Mouse (Mus musculus) heart, postnatal 0 days (tissue): Measurements from ENCODE around the gene Cdkn1a. TPM values are rescaled to one million over a fixed set of nuclear protein-coding genes. Genes with fewer than 3 reads are reported as not detected.

ENCODE experiments used
- ATAC-seq: fragments of 200-750 bp; cut with Nextera tagmentation; 2 replicates; pipeline ENCODE4 v1.8.0; 2017; ENCODE audit warnings: low read depth, moderate number of reproducible peaks, moderate library complexity; ENCODE audit not compliant: insufficient read depth
- DNase-seq: peaks from one replicate; pipeline ENCODE4 v3.0.0-alpha.2; 2016; ENCODE audit warnings: low spot score
- H3K27ac ChIP-seq: fragments of 300-500 bp; sonication (generic); 2 replicates; pipeline ENCODE4 v1.5.1; 2014; ENCODE audit warnings: low read depth, mild to moderate bottlenecking
- H3K27me3 ChIP-seq: fragments of 300-500 bp; sonication (generic); 2 replicates; pipeline ENCODE4 v1.6.1; 2014; ENCODE audit warnings: low read length, mixed read lengths; ENCODE audit not compliant: control insufficient read depth, insufficient read depth
- H3K36me3 ChIP-seq: fragments of 300-500 bp; sonication (generic); replicated peaks from 2 replicates; pipeline ENCODE4 v1.6.1; 2014; ENCODE audit warnings: low read length, mixed read lengths; ENCODE audit not compliant: control insufficient read depth, insufficient read depth
- H3K4me1 ChIP-seq: fragments of 300-500 bp; sonication (generic); 2 replicates; pipeline ENCODE4 v1.6.1; 2014; ENCODE audit warnings: antibody characterized with exemption; ENCODE audit not compliant: control insufficient read depth, insufficient read depth
- H3K4me2 ChIP-seq: fragments of 300-500 bp; sonication (generic); 2 replicates; pipeline ENCODE4 v1.6.1; 2014; ENCODE audit warnings: low read depth, mild to moderate bottlenecking, low read length, moderate library complexity
- H3K4me3 ChIP-seq: fragments of 300-500 bp; sonication (generic); 2 replicates; pipeline ENCODE4 v1.5.1; 2014; ENCODE audit warnings: low read depth, low read length
- H3K9ac ChIP-seq: fragments of 300-500 bp; sonication (generic); replicated peaks from 2 replicates; pipeline ENCODE4 v1.6.1; 2014; ENCODE audit warnings: low read depth, low read length, mixed read lengths
- H3K9me3 ChIP-seq: fragments of 300-500 bp; sonication (generic); replicated peaks from 2 replicates; pipeline ENCODE4 v1.6.1; 2016; ENCODE audit warnings: low read length; ENCODE audit not compliant: control insufficient read depth
- CTCF ChIP-seq: IDR thresholded peaks from 2 replicates; pipeline ENCODE4 v1.5.1; 2016; ENCODE audit warnings: antibody characterized with exemption, control low read depth, low read depth
- EP300 ChIP-seq: IDR thresholded peaks from 2 replicates; pipeline ENCODE4 v1.6.1; 2016; ENCODE audit warnings: antibody characterized with exemption, low read depth
- WGBS: fragments of 180-500 bp; shearing (Covaris S2); extraction: QIAGEN DNeasy Blood & Tissue Kit; methylation state at CpG from one replicate; pipeline ENCODE4 v1.1.7; 2014; 5-methylcytosine and 5-hydroxymethylcytosine counted together
- polyA plus RNA-seq: library from polyadenylated mRNA; unstranded; fragments of >200 nt; fragmentation: Nextera tagmentation; extraction: Ambion mirVana; gene quantifications from 2 replicates; pipeline ENCODE4 v1.2.1, GENCODE M21; 2015
- total RNA-seq: library from RNA; depleted of rRNA; stranded (reverse); fragments of >200 nt; gene quantifications from 2 replicates; pipeline ENCODE4 v1.2.3, GENCODE M21; 2014; ENCODE audit warnings: low replicate concordance

Cdkn1a gene
- total and polyA plus RNA-seq, 2 experiments from 2014 or later: 16.7 to 48.2 TPM

- Histone ChIP-seq H3K27ac (no peak overlapping the region), H3K27me3 (no peaks in the 10 kb centered on the region), H3K9me3 (no peaks in the 10 kb centered on the region), H3K4me2 (no peak overlapping the region), H3K36me3 (no peaks in the 10 kb centered on the region), H3K4me1 (peaks cover 15% of the 10 kb centered on the region), H3K9ac (no peak overlapping the region), H3K4me3 (no peak overlapping the region)
- WGBS: 63% methylated on average over 5 of the region's 5 CpGs
- DNase-seq: peak; percentile 2
- TF ChIP-seq EP300 (no peak), CTCF (no peak)
- no peak for ATAC-seq
Measured at GRCm38 (mm10) chr17:29055586-29055985, 35.2 kb upstream of the Cdkn1a start.

GRCm38 (mm10) chr17:29056207-29056606 is 34.6 kb upstream of the Cdkn1a start:
- Histone ChIP-seq H3K9me3 (no peaks in the 10 kb centered on the region), H3K36me3 (no peaks in the 10 kb centered on the region), H3K4me3 (no peak overlapping the region), H3K27me3 (no peaks in the 10 kb centered on the region), H3K27ac (no peak overlapping the region), H3K4me2 (peak overlapping the region; percentile 40; the same call in 1 of the 2 replicates), H3K9ac (no peak overlapping the region; the same call in 1 of the 2 replicates), H3K4me1 (peaks cover 9% of the 10 kb centered on the region)
- TF ChIP-seq CTCF (no peak), EP300 (no peak)
- ATAC-seq (no peak), DNase-seq (peak; percentile 5)
- 40% methylated on average over 7 of the region's 7 CpGs for WGBS

- DNase-seq (peak; percentile 5), ATAC-seq (no peak)
- Histone ChIP-seq H3K4me1 (peaks cover 9% of the 10 kb centered on the region), H3K9ac (no peak overlapping the region), H3K27ac (no peak overlapping the region), H3K4me3 (no peak overlapping the region), H3K36me3 (no peaks in the 10 kb centered on the region), H3K27me3 (no peaks in the 10 kb centered on the region), H3K9me3 (no peaks in the 10 kb centered on the region), H3K4me2 (peak overlapping the region; percentile 40)
- no peak for TF ChIP-seq EP300
- no peak for TF ChIP-seq CTCF
- whole genome bisulfite sequencing: 29% methylated on average over 8 of the region's 8 CpGs
Measured at GRCm38 (mm10) chr17:29056699-29057151, 34.1 kb upstream of the Cdkn1a start.

GRCm38 (mm10) chr17:29057361-29057890 is 33.4 kb upstream of the Cdkn1a start:
- H3K9me3 ChIP-seq: no peaks in the 10 kb centered on the region
- H3K9ac ChIP-seq: no peak overlapping the region
- H3K4me1 ChIP-seq: peaks cover 11% of the 10 kb centered on the region
- no peak overlapping the region for H3K4me3 ChIP-seq
- no peak overlapping the region for H3K27ac ChIP-seq
- WGBS: 86% methylated on average over 11 of the region's 11 CpGs
- DNase-seq (no peak), ATAC-seq (no peak)
- no peaks in the 10 kb centered on the region for H3K36me3 ChIP-seq
- H3K27me3 ChIP-seq: no peaks in the 10 kb centered on the region
- H3K4me2 ChIP-seq: no peak overlapping the region
- TF ChIP-seq EP300: no peak
- TF ChIP-seq CTCF: no peak

- Histone ChIP-seq H3K4me1 (peaks cover 17% of the 10 kb centered on the region), H3K9me3 (no peaks in the 10 kb centered on the region), H3K4me2 (no peak overlapping the region), H3K36me3 (no peaks in the 10 kb centered on the region), H3K27ac (no peak overlapping the region), H3K9ac (no peak overlapping the region), H3K27me3 (no peaks in the 10 kb centered on the region), H3K4me3 (no peak overlapping the region)
- TF ChIP-seq EP300 (no peak), CTCF (no peak)
- peak; percentile 5 for DNase-seq
- no peak for ATAC-seq
- 60% methylated on average over 10 of the region's 10 CpGs for WGBS
Measured at GRCm38 (mm10) chr17:29057961-29058360, 32.8 kb upstream of the Cdkn1a start.

- Histone ChIP-seq H3K4me1 (peaks cover 21% of the 10 kb centered on the region), H3K27me3 (no peaks in the 10 kb centered on the region), H3K9me3 (no peaks in the 10 kb centered on the region), H3K36me3 (no peaks in the 10 kb centered on the region), H3K4me3 (no peak overlapping the region), H3K27ac (no peak overlapping the region), H3K9ac (no peak overlapping the region), H3K4me2 (no peak overlapping the region)
- DNase-seq (peak; percentile 4), ATAC-seq (no peak)
- TF ChIP-seq EP300: no peak
- TF ChIP-seq CTCF: no peak
- WGBS: 68% methylated on average over 8 of the region's 8 CpGs
Measured at GRCm38 (mm10) chr17:29058487-29058886, 32.3 kb upstream of the Cdkn1a start.
